Mouse (Mus musculus) stomach, postnatal 0 days (tissue): ENCODE measurements around the gene Rheb.

ENCODE experiments used
- CTCF ChIP-seq: IDR thresholded peaks from 2 replicates; pipeline ENCODE4 v1.5.1; 2016; ENCODE audit warnings: antibody characterized with exemption, low read depth, mild to moderate bottlenecking, moderate library complexity
- EP300 ChIP-seq: optimal IDR thresholded peaks from 2 replicates; pipeline ENCODE3; 2016; ENCODE audit warnings: antibody characterized with exemption

GRCm38 (mm10) chr5:24823864-24824405, 18.5 kb downstream of the Rheb start:
- no peak for TF ChIP-seq CTCF
- no peak for TF ChIP-seq EP300
